Mouse (Mus musculus): Measurements from ENCODE around the gene Fbrs. TPM values are rescaled to one million over a fixed set of nuclear protein-coding genes. Genes with fewer than 3 reads are reported as not detected.
"Not testable (repeated sequence)": the region's sequence is repeated elsewhere in the genome, so short reads cannot be mapped to it uniquely, and the experiment has no call there.

The Fbrs gene
- polyA plus RNA-seq (2015; fragmentation: Nextera tagmentation; extraction: Ambion mirVana): 12.7 and 13.2 TPM in 2 replicates

GRCm38 (mm10) chr7:127478635-127479317, at the start of gene Fbrs:
TSS of gene Fbrs (plus strand) at chr7:127479199.
- Histone ChIP-seq H3K9me3 (no peaks in the 10 kb centered on the region), H3K27ac (replicated peaks) (peak within 1 kb of the TSS; percentile 99), H3K36me3 (peaks cover 55% of the 10 kb centered on the region), H3K27me3 (no peaks in the 10 kb centered on the region), H3K4me3 (peak within 1 kb of the TSS; percentile 80), H3K4me2 (replicated peaks) (peak within 1 kb of the TSS; percentile 87), H3K4me1 (peaks cover 33% of the 10 kb centered on the region), H3K9ac (replicated peaks) (peak within 1 kb of the TSS; percentile 92)
- ATAC-seq (replicated peaks): peak; percentile 78
- WGBS: 0% methylated on average over 62 of the region's 62 CpGs

GRCm38 (mm10) chr7:127435206-127435605, 43.8 kb upstream of the Fbrs start:
- H3K27ac ChIP-seq (replicated peaks): no peak overlapping the region
- no peak overlapping the region for H3K9ac ChIP-seq (replicated peaks)
- H3K4me3 ChIP-seq: no peak overlapping the region
- no peaks in the 10 kb centered on the region for H3K4me1 ChIP-seq
- no peaks in the 10 kb centered on the region for H3K9me3 ChIP-seq
- H3K27me3 ChIP-seq: no peaks in the 10 kb centered on the region
- 91% methylated on average over 4 of the region's 4 CpGs for WGBS
- ATAC-seq (replicated peaks): no peak
- no peaks in the 10 kb centered on the region for H3K36me3 ChIP-seq
- H3K4me2 ChIP-seq (replicated peaks): no peak overlapping the region

- H3K9me3 ChIP-seq: no peaks in the 10 kb centered on the region
- H3K27me3 ChIP-seq: no peaks in the 10 kb centered on the region
- peaks cover 9% of the 10 kb centered on the region; the same call in 1 of the 2 replicates for H3K36me3 ChIP-seq
- no peak overlapping the region for H3K9ac ChIP-seq (replicated peaks)
- H3K4me1 ChIP-seq: no peaks in the 10 kb centered on the region
- H3K4me2 ChIP-seq (replicated peaks): no peak overlapping the region
- no peak overlapping the region for H3K27ac ChIP-seq (replicated peaks)
- WGBS: 86% methylated on average over 3 of the region's 3 CpGs
- no peak for ATAC-seq (replicated peaks)
- no peak overlapping the region for H3K4me3 ChIP-seq
Observed at GRCm38 (mm10) chr7:127437724-127438123, 41.3 kb upstream of the Fbrs start.

- H3K4me1 ChIP-seq: peaks cover 10% of the 10 kb centered on the region
- H3K9ac ChIP-seq (replicated peaks): no peak overlapping the region
- no peak overlapping the region for H3K4me3 ChIP-seq
- no peak overlapping the region for H3K4me2 ChIP-seq (replicated peaks)
- no peak for ATAC-seq (replicated peaks)
- H3K27me3 ChIP-seq: no peaks in the 10 kb centered on the region
- H3K27ac ChIP-seq (replicated peaks): no peak overlapping the region
- H3K9me3 ChIP-seq: no peaks in the 10 kb centered on the region
- H3K36me3 ChIP-seq: peaks cover 42% of the 10 kb centered on the region
- 92% methylated on average over 20 of the region's 20 CpGs for WGBS
Observed at GRCm38 (mm10) chr7:127443976-127444375, 35.0 kb upstream of the Fbrs start.

- ATAC-seq (replicated peaks): peak; percentile 91
- peaks cover 28% of the 10 kb centered on the region for H3K36me3 ChIP-seq
- peak within 1 kb of the TSS; percentile 95 for H3K27ac ChIP-seq (replicated peaks)
- peak within 1 kb of the TSS; percentile 86 for H3K4me3 ChIP-seq
- no peaks in the 10 kb centered on the region for H3K9me3 ChIP-seq
- no peaks in the 10 kb centered on the region for H3K27me3 ChIP-seq
- peak within 1 kb of the TSS; percentile 66 for H3K4me2 ChIP-seq (replicated peaks)
- H3K9ac ChIP-seq (replicated peaks): peak within 1 kb of the TSS; percentile 91
- whole genome bisulfite sequencing: under 1% methylated on average over 54 of the region's 54 CpGs
- peaks cover 48% of the 10 kb centered on the region for H3K4me1 ChIP-seq
Observed at GRCm38 (mm10) chr7:127448521-127449300, 30.3 kb upstream of the Fbrs start, which contains the start of gene Zfp689. TSS of gene Zfp689 (minus strand) at chr7:127449158.

- no peaks in the 10 kb centered on the region for H3K9me3 ChIP-seq
Observed at GRCm38 (mm10) chr7:127449966-127450365, 29.0 kb upstream of the Fbrs start.

GRCm38 (mm10) chr7:127453056-127453455, 25.9 kb upstream of the Fbrs start:
- H3K9ac ChIP-seq (replicated peaks): no peak overlapping the region
- H3K4me2 ChIP-seq (replicated peaks): no peak overlapping the region
- no peaks in the 10 kb centered on the region for H3K27me3 ChIP-seq
- no peak overlapping the region for H3K4me3 ChIP-seq
- peaks cover 42% of the 10 kb centered on the region for H3K4me1 ChIP-seq
- H3K36me3 ChIP-seq: peaks cover 16% of the 10 kb centered on the region
- no peak for ATAC-seq (replicated peaks)
- H3K27ac ChIP-seq (replicated peaks): no peak overlapping the region
- WGBS: 98% methylated on average over 2 of the region's 2 CpGs
- no peaks in the 10 kb centered on the region for H3K9me3 ChIP-seq

More at GRCm38 (mm10) chr7:127449966-127450365, 29.0 kb upstream of the Fbrs start:
- ATAC-seq (replicated peaks): no peak
- H3K27ac ChIP-seq (replicated peaks): peak overlapping the region; percentile 95
- peak overlapping the region; percentile 66 for H3K4me2 ChIP-seq (replicated peaks)
- no peaks in the 10 kb centered on the region for H3K27me3 ChIP-seq
- peak overlapping the region; percentile 43 for H3K9ac ChIP-seq (replicated peaks)
- 80% methylated on average over 7 of the region's 7 CpGs for WGBS
- peaks cover 15% of the 10 kb centered on the region for H3K36me3 ChIP-seq
- H3K4me3 ChIP-seq: peak overlapping the region; percentile 86
- peaks cover 48% of the 10 kb centered on the region for H3K4me1 ChIP-seq

GRCm38 (mm10) chr7:127454905-127455304, 24.1 kb upstream of the Fbrs start:
- no peak overlapping the region for H3K4me2 ChIP-seq (replicated peaks)
- WGBS: 92% methylated on average over 7 of the region's 7 CpGs
- H3K27me3 ChIP-seq: no peaks in the 10 kb centered on the region
- no peak overlapping the region for H3K9ac ChIP-seq (replicated peaks)
- H3K27ac ChIP-seq (replicated peaks): no peak overlapping the region
- H3K4me1 ChIP-seq: peaks cover 33% of the 10 kb centered on the region
- no peaks in the 10 kb centered on the region for H3K9me3 ChIP-seq
- peaks cover 23% of the 10 kb centered on the region for H3K36me3 ChIP-seq
- ATAC-seq (replicated peaks): no peak
- no peak overlapping the region for H3K4me3 ChIP-seq

GRCm38 (mm10) chr7:127458371-127459122, 20.5 kb upstream of the Fbrs start:
- not testable (repeated sequence) for H3K4me3 ChIP-seq; H3K4me2 ChIP-seq (replicated peaks); H3K27me3 ChIP-seq; H3K9ac ChIP-seq (replicated peaks); H3K4me1 ChIP-seq; H3K9me3 ChIP-seq; ATAC-seq (replicated peaks); H3K27ac ChIP-seq (replicated peaks)
- peaks cover 32% of the 10 kb centered on the region for H3K36me3 ChIP-seq
- 87% methylated on average over 3 of the region's 3 CpGs for WGBS

- ATAC-seq (replicated peaks); H3K27me3 ChIP-seq; H3K4me1 ChIP-seq; H3K9ac ChIP-seq (replicated peaks); H3K4me2 ChIP-seq (replicated peaks); H3K9me3 ChIP-seq; H3K4me3 ChIP-seq; H3K27ac ChIP-seq (replicated peaks): not testable (repeated sequence)
- WGBS: 93% methylated on average over 8 of the region's 8 CpGs
- peaks cover 36% of the 10 kb centered on the region for H3K36me3 ChIP-seq
Observed at GRCm38 (mm10) chr7:127459311-127459710, 19.7 kb upstream of the Fbrs start, which contains the start of gene Prr14. TSS of gene Prr14 (plus strand) at chr7:127459611.

- Histone ChIP-seq H3K36me3 (peaks cover 27% of the 10 kb centered on the region), H3K4me3 (no peak overlapping the region), H3K9ac (replicated peaks) (no peak overlapping the region), H3K9me3 (no peaks in the 10 kb centered on the region), H3K4me2 (replicated peaks) (no peak overlapping the region), H3K27me3 (no peaks in the 10 kb centered on the region), H3K4me1 (peaks cover 11% of the 10 kb centered on the region), H3K27ac (replicated peaks) (no peak overlapping the region)
- 91% methylated on average over 3 of the region's 3 CpGs for WGBS
- ATAC-seq (replicated peaks): no peak
Observed at GRCm38 (mm10) chr7:127465191-127465590, 13.8 kb upstream of the Fbrs start.

- WGBS: 97% methylated on average over 2 of the region's 2 CpGs
- Histone ChIP-seq H3K36me3 (peaks cover 23% of the 10 kb centered on the region), H3K4me1 (peaks cover 11% of the 10 kb centered on the region)
- H3K9me3 ChIP-seq; H3K4me2 ChIP-seq (replicated peaks); H3K9ac ChIP-seq (replicated peaks); ATAC-seq (replicated peaks); H3K27me3 ChIP-seq; H3K27ac ChIP-seq (replicated peaks); H3K4me3 ChIP-seq: not testable (repeated sequence)
Observed at GRCm38 (mm10) chr7:127465670-127466069, 13.3 kb upstream of the Fbrs start.
